Mouse (Mus musculus) testis, adult 2 months (tissue): ENCODE data around the gene Supt20.

Source experiments
- CTCF ChIP-seq: fragments of 200-500 bp; IDR thresholded peaks from 2 replicates; pipeline ENCODE4 v1.5.1; 2012; ENCODE audit warnings: low read depth, mild to moderate bottlenecking, inconsistent platforms, low read length, moderate library complexity; ENCODE audit not compliant: control insufficient read depth, insufficient read depth, insufficient replicate concordance
- POLR2A ChIP-seq: fragments of 200-500 bp; IDR thresholded peaks from 2 replicates; pipeline ENCODE4 v1.6.1; 2012; ENCODE audit warnings: low read depth, mild to moderate bottlenecking, inconsistent platforms, low read length, moderate library complexity; ENCODE audit not compliant: control insufficient read depth

GRCm38 (mm10) chr3:54723741-54724500 is 31.3 kb downstream of the Supt20 start:
- no peak for TF ChIP-seq CTCF
- no peak for TF ChIP-seq POLR2A
